Mouse (Mus musculus): ENCODE measurements around the gene Acot8.

The Acot8 gene

DNA sequence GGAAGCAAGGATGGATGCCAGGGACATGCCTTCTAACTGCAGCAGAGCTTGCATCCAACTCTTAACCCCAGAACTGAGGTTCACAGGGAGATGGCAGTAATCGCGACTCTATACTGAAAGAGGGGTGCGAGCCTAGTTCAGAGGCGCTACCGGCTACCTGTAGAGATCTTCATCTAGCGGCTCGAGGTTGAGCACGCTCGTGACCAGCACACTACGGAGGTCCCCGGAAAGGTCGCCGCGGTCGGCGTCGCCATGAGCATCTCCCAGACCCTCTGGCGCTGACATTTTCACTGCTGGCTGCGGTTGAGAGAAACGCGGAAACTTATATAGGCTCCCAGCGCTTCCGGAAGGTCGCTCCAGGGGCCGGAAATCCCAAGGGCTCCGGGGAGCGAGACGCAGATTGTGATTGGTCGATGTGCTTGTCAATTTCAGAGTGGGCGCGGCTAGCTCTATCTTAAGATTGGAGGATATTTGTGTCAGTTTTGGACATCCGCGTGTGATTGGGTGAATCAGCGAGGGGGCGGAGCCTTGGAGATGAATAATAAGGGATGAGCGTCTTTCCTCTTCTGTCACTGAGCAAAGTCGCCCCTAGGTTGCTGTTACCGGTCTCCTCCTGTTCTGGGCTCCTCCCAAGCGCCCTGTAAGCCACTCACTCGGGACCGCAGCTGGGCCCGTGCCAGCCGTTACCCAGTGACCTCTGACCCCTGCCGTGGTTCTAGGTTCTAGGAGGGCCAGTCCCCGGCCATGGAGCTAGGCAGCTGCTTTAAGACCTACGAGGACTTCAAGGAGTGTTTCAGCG lies at the start of gene Acot8, which contains the start of gene Zswim3:
Acot8 (minus strand) TSS at position 350 of the 799 bp plus-strand sequence.
Zswim3 (plus strand) TSS at position 566 of the 799 bp plus-strand sequence.
- peak; percentile 99 for DNase-seq (ENCODE audit: low spot score)

DNA sequence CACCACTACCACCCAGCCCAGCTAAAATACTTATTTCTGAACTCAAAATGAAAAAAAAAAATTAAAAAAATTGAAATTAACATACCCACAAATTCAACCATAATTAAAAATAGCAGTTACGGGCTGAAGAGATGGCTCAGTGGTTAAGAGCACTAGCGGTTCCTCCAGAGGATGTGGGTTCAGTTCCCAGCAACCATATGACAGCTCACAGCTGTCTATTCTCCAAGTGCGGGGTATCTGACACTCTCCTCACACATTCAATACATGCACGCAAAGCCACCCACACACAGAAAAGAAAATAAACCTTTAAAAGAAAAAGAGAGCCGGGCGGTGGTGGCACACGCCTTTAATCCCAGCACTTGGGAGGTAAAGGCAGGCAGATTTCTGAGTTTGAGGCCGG lies 45.4 kb upstream of the Acot8 start:
- no peak for DNase-seq (ENCODE audit: low spot score)

DNA sequence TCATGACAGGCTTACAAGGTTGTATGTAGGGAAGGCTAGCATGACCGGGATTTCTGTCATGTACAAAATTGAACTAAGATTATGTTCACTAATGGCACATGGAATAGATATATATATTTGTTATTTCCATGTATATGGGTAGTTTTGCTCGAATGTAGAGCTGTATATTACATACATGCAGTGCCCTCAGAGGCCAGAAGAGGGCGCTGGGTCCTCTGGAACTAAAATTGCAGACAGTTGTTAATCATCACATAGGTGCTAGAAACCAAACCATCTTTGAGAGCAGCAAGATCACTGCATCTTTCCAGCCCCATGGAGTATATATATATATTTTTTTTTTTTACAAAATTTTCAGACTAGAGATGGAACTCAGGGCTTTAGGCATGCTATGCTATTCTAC lies 41.1 kb upstream of the Acot8 start:
- DNase-seq (ENCODE audit: low spot score) = no peak

DNA sequence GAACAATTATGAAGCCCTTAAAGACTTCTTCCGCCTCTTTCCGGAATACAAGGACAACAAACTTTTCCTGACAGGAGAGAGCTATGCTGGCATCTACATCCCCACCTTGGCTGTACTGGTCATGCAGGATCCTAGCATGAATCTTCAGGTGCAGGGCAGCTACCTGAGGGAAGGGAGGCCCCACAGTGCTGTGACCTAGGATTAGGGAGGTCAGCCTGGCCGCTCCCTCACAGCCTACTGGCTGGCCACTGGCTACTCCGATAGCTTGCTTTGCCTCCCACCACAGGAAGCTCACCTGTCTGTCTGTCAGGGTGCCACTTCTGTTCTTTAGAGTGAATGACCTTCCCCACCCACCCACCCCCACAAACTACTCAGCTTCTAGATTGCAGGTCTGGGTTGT lies 30.5 kb upstream of the Acot8 start:
- no peak for DNase-seq (ENCODE audit: low spot score)

DNA sequence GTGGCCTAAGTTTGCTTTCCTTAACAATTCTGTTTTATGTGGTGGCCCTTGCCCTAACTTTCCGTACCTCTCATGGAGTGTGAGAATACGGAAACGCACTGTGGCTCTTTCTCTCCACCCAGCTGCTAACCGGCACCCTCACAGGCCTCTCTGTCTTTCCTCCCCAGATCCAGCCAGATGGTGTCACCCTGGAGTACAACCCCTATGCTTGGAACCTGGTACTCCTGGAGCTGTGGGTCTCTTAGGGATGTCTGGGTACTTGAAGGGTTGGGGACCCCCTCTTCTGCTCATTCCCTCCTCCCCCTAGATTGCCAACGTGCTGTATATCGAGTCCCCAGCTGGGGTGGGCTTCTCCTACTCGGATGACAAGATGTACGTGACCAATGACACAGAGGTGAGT lies 29.8 kb upstream of the Acot8 start:
- peak; percentile 63 for DNase-seq (ENCODE audit: low spot score)

DNA sequence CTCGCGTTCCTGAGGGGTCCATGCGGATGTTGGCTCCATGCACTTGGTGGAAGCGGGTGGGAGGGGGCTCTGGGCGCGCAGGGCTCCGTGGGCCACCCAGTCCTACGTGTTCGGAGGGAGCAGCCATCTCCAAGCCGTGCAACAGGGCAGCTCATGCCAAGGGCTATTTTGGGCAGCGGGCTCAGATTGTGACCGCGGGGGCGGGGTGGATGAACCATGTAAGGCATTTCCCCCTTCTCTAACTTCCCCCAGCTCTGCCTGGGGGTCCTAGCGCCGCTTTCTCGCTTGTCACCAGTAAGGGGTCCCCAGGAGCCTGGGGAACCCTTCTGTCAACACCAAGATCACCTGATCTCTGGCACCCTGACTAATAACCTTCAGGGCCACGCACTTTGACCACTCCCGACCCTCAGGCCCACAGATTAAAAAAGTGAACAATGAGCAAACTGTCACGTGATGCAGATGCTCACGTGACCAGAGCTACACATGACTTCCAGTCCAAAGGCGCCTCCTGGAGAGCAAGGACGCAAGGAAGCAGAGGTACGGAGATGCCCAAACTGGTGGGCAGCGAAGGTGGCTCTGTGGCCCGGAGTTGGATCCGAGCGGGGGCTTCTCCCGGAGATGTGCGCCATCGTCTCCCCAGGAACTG lies 28.8 kb upstream of the Acot8 start, which contains the start of gene Neurl2:
Neurl2 (minus strand) TSS at position 143 of the 646 bp plus-strand sequence.
- peak; percentile 97 for DNase-seq (ENCODE audit: low spot score)

DNA sequence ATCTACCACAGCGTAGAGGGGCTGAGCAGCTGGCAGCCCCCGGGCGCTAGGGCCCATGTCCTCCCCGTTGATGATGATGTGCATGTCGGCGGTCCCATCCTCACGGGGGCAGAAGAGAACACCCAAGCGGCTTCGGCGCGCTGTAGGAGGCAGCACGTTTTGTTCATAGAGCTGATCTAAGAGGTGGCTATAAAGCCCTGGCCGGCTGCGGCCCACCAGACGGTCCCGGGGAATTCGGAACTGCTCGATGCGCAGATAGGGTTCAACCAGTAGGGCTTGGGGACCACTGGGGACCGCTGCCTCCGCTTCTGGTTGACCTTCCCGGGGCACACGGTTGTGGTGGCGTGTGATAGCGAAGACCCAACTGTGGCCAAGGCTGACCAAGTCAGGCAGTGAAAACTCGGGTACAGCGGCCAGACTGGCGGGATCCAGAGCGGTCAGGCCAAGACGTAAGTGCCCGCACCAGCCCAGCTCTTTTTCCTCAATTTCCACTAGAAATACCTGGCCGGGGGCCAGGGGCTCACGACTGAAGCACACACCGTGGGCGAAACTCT lies 28.1 kb upstream of the Acot8 start, which contains the start of gene Ctsa:
Ctsa (plus strand) TSS at position 126 of the 554 bp plus-strand sequence.
- peak; percentile 82 for DNase-seq (ENCODE audit: low spot score)

DNA sequence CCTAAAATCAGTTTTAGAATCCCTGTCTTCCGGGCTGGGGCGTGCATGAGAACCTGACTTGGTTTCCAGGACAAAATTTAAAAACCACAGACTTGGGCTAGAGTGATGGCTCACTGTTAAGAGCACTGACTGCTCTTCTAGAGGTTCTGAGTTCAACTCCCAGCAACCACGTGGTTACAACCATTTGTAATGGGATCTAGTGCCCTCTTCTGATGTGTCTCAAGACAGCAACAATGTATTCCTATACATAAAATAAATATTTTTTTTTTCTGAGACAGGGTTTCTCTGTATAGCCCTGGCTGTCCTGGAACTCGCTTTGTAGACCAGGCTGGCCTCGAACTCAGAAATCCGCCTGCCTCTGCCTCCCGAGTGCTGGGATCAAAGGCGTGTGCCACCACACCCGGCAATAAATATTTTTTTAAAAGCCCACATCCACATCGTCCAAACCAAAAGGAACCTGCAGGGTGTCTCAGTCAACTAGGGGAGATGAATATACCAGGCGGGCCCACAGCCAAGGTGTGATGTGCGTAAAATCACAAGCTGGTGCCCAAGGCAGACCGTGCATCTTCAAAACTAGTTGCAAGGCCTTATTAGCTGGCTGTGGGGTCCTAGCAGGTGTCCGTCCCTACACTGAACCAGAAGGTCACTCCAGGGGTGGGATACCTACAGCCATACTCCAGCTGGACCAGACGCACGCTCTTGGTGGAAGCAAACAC lies 27.5 kb upstream of the Acot8 start:
- DNase-seq (ENCODE audit: low spot score) = no peak

DNA sequence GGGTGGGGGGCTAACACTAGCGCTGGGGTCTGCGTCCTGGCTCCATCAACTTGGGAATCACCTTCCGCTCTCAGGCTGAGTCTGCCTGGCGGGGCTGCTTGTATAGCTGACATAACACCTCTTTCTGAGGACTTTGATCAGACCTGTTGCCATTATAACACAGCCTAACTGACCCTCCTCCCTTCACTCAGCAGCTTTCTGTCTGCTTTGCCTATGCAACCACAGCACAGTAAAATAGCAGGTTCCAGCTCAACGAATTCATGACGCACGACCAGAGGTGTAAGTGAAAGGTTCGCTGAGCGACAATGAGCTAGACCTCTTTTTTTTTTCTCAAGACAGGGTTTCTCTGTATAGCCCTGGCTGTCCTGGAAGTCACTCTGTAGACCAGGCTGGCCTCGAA lies 26.3 kb upstream of the Acot8 start:
- DNase-seq (ENCODE audit: low spot score) = no peak

DNA sequence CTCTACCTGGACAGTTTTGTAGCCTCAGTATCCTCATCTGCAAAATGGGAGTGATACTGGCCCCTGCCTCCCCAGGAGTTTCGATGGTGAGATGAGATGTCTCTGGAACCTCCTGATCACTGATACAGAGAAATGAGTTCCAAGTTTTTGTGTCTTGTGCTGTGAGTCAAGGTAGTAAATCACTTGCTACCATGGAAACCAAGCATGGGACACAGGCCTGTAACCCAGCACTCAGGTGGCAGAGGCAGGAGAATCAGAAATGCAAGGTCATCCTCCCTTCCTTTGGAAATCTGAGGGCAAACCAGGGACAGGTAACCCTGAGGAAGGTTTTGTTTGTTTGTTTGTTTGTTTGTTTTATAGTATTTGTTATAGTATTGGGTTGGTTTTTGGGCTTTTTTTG lies 24.4 kb upstream of the Acot8 start:
- DNase-seq (ENCODE audit: low spot score) = no peak

DNA sequence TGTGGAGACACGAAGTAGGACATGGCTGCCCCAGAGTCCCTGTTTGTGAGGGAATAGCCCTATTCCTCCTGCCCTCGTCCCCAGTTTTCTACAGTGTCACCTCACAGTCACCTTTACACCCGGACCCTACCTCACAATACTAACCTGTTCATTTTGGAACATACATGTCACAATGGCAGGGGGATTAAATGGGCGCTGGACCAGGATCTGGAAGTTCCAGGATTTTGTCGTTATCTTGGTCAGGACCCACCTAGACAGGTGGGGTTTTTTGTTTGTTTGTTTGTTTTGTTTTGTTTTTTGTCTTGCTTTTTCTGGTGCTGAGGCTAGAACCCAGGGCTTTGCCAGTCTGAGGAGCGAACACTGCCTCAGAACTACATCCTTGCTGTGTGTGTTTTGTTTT lies 23.8 kb upstream of the Acot8 start, which contains the start of gene Spata25:
Spata25 (minus strand) TSS at position 101 of the 400 bp plus-strand sequence.
- no peak for DNase-seq (ENCODE audit: low spot score)

DNA sequence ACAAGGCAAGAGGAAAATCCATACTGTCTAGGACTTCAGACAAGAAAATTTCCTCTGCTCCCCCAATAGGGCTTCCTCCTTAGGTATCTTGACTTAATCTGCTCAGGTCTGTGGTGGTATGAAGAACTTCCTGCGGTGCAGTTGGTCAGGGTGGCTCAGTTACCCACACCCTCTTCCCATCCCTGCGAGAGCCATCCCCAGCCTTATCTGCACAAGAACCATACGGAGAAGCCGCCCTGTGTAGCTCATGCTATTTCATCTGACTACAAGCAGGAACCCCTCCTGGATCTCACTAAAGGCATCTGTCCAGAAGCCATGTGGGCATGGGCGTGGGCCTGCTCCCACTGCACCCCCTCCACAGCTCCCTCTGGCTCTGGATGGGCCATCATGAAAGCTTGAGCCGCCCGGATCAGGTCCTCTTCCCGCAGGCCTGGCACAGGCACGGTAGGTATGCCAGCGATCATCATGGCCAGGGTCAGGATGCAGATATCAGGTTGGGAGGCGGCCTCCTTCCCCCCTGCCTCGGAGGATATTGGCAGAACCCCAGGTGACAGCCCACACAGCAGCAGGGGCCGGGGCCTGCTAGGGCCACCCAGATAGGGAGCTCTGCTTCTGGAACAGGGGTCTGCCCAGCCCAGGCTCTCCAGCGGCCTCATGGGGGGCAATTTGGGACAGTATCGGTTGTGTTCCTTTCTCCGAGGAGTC lies 22.6 kb upstream of the Acot8 start:
- DNase-seq (ENCODE audit: low spot score) = no peak

DNA sequence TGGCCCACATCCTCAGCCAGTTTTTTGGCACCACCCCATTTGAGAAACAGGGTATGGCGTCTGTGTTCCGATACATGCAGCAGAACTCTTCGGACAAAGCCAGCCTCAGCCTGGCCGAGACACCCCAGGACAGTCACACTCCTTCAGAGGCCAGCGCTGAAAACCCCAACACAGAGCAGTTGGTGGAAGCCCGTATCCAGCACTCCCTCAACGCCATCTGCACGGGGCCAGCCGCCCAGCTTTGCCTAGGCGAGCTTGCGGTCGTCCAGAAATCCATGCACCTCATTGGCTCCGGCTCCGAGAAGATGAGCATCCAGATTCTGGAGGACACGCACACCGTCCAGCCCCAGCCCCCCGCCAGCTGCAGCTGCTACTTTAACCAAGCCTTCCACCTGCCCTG lies 20.8 kb upstream of the Acot8 start:
- no peak for DNase-seq (ENCODE audit: low spot score)

DNA sequence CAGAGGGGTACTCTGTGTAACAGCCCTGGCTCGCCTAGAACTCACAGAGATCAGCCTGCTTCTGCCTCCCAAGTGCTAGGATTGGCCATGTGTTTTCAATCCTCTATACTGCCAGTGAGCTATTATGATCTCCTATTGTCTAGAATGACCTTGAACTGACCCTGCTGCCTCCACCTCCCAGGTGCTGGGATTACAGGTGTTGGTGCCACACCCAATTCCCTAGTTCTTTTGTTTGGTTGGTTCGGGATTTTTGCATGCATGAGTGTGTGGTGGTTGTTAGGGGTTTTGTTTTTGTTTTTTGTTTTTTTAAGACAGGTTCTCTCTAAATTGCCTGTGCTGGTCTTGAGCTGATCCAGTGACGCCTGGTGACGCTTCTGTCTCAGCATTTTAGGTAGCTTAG lies 19.3 kb upstream of the Acot8 start:
- DNase-seq (ENCODE audit: low spot score) = no peak

DNA sequence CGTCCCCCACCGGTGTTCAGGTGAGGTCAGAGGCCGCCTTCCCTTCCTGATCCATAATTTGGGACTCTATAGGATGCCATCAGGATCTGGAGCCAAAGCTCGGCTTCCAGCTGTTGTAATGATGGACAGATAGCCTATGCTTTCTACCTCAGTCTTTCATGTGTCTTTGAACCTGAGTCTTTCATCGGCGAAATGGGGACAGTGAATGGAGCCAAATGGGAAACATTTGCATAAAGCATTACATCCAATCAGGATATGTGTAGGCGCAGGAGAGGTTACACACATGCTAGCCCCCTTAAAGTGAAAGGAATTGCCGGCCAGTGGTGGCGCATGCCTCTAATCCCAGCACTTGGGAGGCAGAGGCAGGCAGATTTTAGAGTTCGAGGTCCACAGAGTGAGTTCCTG lies 18.5 kb upstream of the Acot8 start:
- no peak for DNase-seq (ENCODE audit: low spot score)

DNA sequence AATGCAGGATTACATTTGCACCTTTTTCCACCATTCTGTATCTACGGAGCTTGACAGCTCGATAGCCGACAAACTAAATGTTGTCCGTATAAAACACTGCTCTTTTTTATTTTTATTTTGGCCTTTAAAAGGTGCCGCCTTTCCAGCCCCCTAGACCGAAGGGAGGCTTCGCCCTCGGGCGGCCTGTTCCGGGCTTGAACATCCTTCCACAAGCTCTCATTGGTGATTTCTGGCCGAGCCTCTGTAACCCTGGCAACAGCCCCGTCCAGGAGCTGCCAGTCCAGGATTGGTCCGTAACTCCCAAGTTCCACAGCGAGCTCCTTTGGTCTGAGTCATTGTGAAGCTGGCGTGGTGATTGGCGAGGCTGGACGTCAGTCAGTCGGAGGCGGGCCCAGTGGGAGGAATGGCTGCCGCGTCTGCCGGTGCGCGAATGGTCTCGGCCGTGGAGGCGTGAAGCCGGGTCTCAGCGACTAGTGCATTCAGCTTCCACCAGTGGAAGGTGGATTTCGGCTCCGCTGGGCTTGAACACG lies 18.0 kb upstream of the Acot8 start, which contains the start of gene Zswim1:
Zswim1 (plus strand) TSS at position 51 of the 530 bp plus-strand sequence.
- DNase-seq (ENCODE audit: low spot score) = peak; percentile 99

DNA sequence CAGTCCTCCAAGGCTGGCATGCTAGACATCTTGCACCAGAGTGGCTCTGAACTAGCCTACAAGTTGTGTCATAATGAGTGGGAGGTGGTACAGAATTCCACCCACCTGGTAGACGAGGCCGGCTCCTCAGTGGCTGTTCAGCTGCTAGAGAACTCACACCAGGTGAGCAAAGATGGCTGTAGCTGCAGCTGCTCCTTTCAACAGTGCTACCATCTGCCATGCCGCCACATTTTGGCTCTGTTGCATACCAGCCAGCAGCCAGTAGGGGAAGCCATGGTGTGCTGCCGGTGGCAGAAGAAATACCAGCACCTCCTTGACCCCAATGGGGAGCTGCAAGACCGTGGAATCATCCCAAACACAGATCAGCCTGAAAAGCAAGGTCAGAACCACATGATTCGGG lies 16.4 kb upstream of the Acot8 start:
- DNase-seq (ENCODE audit: low spot score) = no peak

DNA sequence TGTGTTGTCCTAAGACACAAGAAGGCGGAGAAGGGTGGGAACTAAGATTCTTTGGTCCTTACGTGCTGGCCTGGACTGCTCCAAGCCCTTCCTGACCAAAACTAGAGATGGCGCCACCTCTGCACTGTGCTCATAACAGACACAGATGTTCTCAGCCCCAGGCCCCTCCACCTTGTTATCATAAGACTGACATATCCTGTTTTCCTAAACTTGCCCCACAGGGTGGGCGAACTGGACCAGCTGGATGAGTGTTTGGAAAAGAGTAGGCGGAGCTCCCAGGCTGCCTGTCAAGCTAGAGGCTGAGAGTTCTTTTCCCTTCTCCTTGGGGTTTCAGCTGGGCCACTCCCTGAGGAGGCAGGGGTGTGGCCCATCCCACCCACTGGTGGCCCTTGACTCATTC lies 13.0 kb upstream of the Acot8 start:
- DNase-seq (ENCODE audit: low spot score) = no peak

DNA sequence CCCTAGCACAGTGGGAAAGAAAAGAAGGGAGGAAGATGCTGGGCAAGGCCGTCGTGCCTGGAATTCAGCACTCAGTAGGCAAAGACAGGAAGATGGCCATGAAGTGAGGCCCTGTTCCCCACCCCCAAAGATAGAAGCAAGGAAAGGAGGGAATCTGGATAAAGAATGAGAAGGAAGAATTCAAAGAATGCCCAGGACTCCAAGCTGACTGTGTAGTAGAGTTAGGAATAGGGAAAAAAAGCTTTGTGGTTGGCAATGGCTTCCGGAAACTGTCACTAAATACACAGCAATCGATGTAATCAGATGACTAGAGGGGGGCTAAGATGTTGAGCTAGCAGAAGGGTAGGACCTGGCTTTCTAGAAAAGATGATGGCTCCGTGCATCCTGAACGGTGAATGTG lies 12.5 kb upstream of the Acot8 start:
- no peak for DNase-seq (ENCODE audit: low spot score)

DNA sequence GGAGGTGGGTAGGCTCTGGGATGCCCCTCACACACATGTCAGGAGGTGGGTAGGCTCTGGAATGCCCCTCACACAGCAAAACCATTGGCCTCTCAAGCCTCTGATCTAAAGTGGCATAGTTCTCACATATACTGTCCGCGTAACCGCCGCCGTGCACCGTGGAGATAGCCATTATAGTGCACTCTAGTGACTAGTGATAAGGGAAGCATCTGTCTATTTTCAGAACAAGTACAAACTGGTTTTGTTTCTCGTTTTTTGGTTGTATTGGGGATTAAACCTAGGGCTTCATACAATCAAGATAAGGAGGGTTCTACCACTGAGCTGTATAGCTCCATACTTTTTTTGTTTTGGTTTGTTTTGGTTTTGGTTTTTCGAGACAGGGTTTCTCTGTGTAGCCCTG lies 11.1 kb upstream of the Acot8 start:
- no peak for DNase-seq (ENCODE audit: low spot score)

DNA sequence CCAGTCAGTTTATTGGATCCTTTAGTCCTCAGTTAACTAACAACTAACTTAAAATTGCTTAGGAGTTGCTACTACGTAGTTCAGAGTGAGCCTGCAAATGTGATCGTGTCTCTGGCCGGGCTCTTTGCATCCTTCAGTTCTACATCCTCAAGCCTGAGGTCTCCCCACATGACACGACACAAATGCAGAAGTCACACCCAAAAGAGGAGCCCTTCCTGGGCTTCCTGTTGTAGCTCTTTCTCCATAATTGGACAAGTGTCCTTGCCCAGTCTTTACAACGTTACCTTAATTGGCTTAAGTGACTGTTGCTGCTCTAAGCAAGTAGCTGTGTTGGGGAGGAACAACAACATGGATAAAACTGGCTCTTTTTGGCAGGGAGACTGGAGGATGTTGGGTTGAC lies 10.7 kb upstream of the Acot8 start:
- DNase-seq (ENCODE audit: low spot score) = no peak

Measured in adipocyte (in vitro differentiated cells).